Mouse (Mus musculus): Measurements from ENCODE around the gene Btbd3.

- TF ChIP-seq CTCF (IDR thresholded peaks at IDR 0.05; ENCODE audit: low read depth): no peak
- TF ChIP-seq EP300 (IDR thresholded peaks at IDR 0.05; ENCODE audit: low read depth): no peak
These were observed 156.2 kb downstream of the Btbd3 start for GRCm38 (mm10) chr2:138412537-138412936.
